Mouse (Mus musculus) thymus, adult 2 months (tissue): ENCODE measurements around the gene Cln3.

ENCODE experiments used
- CTCF ChIP-seq: fragments of 200-500 bp; IDR thresholded peaks from 2 replicates; pipeline ENCODE4 v1.5.1; 2012; ENCODE audit warnings: mild to moderate bottlenecking, control low read depth, low read length, moderate library complexity, borderline replicate concordance; ENCODE audit not compliant: control insufficient read depth, poor library complexity, insufficient read depth; ENCODE audit errors: extremely low read depth
- POLR2A ChIP-seq: fragments of 200-500 bp; IDR thresholded peaks from 2 replicates; pipeline ENCODE4 v1.6.1; 2012; ENCODE audit warnings: mild to moderate bottlenecking, low read length, control low read depth, moderate library complexity; ENCODE audit not compliant: control insufficient read depth, poor library complexity, insufficient read depth; ENCODE audit errors: extremely low read depth

- no peak for TF ChIP-seq CTCF
- TF ChIP-seq POLR2A: no peak
Observed at GRCm38 (mm10) chr7:126565693-126566092, 19.9 kb downstream of the Cln3 start.
